Mouse (Mus musculus): ENCODE results near the gene Rhebl1. TPM values are rescaled to one million over a fixed set of nuclear protein-coding genes. Genes with fewer than 3 reads are reported as not detected.

The Rhebl1 gene
- polyA plus RNA-seq, 1 experiment from 2014 or later, result 9.5 TPM

DNA sequence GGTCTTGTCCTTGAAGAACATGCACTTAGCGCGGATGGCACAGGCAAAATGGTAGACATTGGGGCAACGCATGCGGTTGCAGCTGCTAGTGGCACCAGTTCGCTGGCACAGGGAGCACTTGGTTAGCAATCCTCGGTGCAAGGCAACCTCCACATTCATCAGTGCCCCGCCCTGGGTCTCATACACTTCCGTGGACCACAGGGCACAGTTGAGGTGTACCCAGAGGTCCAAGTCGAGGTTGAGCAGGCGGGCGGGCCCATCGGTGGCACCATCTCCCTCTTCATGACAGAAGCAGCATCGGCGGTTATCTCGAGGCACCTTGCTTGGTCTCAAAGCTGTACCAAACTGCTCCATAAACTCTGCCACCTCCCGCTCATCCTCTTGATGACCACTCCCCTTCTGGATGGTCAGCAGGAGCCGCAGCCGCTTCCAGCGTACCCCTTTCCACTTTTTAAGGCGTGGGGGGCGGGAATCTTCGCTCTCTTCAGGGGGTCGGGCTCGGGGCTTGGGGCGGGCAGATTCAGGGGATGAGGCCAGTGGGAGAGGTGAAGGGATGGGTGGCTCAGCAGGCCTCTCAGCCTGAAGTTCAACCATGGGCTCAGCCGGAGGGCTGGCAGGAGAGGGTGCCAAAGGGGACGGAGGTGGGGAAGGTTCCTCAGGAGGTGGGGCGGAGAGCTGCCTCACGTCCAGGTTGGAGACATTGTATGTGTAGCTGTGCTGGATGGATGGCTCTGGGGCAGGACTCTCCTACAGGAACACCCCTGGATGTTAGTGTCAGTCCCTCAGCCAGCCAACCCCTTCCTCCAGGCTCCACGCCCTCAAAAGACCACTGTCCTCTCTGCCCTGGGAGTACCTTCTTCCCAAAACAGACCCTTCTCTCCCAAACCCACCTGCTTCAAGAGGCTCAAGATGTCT is 54.4 kb downstream of the Rhebl1 start:
- ATAC-seq (ENCODE audit: insufficient read depth), result no peak
- TF ChIP-seq CTCF (IDR thresholded peaks at IDR 0.05; ENCODE audit: low read depth), result no peak
- Histone ChIP-seq H3K4me2 (no peak overlapping the region), H3K36me3 (ENCODE audit: insufficient read depth) (peaks cover 100% of the 10 kb centered on the region), H3K4me1 (ENCODE audit: insufficient read depth) (no peaks in the 10 kb centered on the region), H3K4me3 (ENCODE audit: low read depth, low read length) (no peak overlapping the region), H3K9me3 (ENCODE audit: low read depth, low read length) (no peaks in the 10 kb centered on the region), H3K27me3 (ENCODE audit: insufficient read depth, low read length) (no peaks in the 10 kb centered on the region), H3K27ac (ENCODE audit: low read depth) (no peak overlapping the region), H3K9ac (no peak overlapping the region)
- 91% methylated on average over 30 of the region's 30 CpGs for WGBS
- no peak for DNase-seq

DNA sequence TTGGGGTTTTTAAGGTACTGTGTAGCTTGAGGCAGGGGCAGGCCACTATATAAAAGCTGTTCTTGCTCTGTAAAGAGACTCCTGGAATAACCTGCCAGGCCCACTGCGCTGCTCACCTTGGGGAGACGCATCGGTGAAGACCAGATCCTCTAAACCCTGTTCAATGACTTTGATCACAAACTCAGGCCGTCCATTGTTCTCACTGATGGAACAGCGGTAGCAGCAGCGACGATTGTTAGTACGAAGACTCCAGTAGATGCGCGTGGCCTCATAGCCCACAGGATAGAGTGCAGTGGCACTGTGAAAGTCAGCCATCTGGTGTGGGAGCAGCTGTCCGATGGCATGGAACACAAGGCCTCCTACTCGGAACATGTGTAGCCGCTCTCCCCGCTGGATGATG is 55.2 kb downstream of the Rhebl1 start:
- no peak overlapping the region for H3K9ac ChIP-seq
- ATAC-seq (ENCODE audit: insufficient read depth), result no peak

DNA sequence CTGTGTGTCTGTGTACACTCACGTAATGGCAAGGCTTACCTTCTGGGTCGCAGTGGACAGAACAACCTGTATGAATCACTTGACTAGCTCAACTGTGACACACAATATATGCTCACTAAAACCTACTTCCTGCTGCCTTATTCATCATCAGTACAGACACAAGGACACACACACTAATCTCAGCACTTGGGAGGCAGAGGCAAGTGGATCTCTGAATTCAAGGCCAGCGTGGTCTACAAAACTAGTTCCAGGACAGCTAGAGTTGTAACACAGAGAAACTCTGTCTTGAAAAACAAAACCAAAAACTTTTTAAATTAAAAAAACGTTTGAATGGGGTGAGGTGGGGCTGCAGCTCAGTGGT is 56.6 kb downstream of the Rhebl1 start:
- DNase-seq (no peak), ATAC-seq (ENCODE audit: insufficient read depth) (no peak)
- H3K27ac ChIP-seq (ENCODE audit: low read depth), result no peak overlapping the region
- no peak overlapping the region for H3K4me2 ChIP-seq
- no peaks in the 10 kb centered on the region for H3K27me3 ChIP-seq (ENCODE audit: insufficient read depth, low read length)
- 72% methylated on average over 4 of the region's 4 CpGs for WGBS
- no peak for TF ChIP-seq CTCF (IDR thresholded peaks at IDR 0.05; ENCODE audit: low read depth)
- no peak overlapping the region for H3K9ac ChIP-seq
- H3K4me1 ChIP-seq (ENCODE audit: insufficient read depth), result no peaks in the 10 kb centered on the region
- H3K36me3 ChIP-seq (ENCODE audit: insufficient read depth), result peaks cover 100% of the 10 kb centered on the region
- no peaks in the 10 kb centered on the region for H3K9me3 ChIP-seq (ENCODE audit: low read depth, low read length)
- no peak overlapping the region for H3K4me3 ChIP-seq (ENCODE audit: low read depth, low read length)

More for the DNA sequence above, 55.2 kb downstream of the Rhebl1 start:
- H3K27ac ChIP-seq (ENCODE audit: low read depth), result no peak overlapping the region
- no peak for TF ChIP-seq CTCF (IDR thresholded peaks at IDR 0.05; ENCODE audit: low read depth)
- no peak overlapping the region for H3K4me3 ChIP-seq (ENCODE audit: low read depth, low read length)
- peaks cover 100% of the 10 kb centered on the region for H3K36me3 ChIP-seq (ENCODE audit: insufficient read depth)
- H3K9me3 ChIP-seq (ENCODE audit: low read depth, low read length), result no peaks in the 10 kb centered on the region
- no peak overlapping the region for H3K4me2 ChIP-seq
- H3K4me1 ChIP-seq (ENCODE audit: insufficient read depth), result no peaks in the 10 kb centered on the region
- H3K27me3 ChIP-seq (ENCODE audit: insufficient read depth, low read length), result no peaks in the 10 kb centered on the region
- DNase-seq, result no peak
- 94% methylated on average over 14 of the region's 14 CpGs for WGBS

DNA sequence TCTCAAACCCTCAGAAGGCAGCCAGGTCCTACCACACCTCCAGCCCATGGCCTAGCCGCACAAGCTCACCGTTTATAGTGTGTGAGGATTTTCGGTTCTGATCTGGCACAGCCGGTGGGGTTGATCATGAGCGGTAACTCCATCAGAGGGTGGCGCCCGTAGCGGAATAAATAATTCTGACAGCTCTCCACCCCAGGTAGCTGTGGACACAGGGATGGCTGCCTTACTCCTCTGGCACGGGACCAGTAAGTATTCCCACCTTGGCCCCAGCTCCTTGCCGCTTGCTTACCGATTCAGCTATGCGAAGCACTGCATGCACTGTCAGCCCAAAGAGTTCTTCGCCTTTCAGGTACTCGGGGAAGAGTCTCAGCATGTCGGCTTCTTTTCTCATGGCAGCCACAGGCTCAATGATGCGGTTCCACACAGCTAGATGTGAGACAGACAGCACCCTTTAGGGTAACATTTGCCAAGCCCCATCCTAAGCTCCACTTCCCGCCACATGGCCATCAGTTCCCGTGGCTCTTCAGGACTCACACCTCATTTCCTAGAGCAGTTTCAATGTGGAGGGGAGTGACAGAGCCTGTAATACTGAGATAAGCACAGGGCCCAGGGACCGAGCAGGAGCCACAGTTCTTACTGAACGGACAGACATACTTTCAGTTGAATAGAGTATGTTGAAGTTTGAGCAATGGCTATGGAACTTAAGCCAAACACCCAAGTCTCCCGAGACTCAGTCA is 57.2 kb downstream of the Rhebl1 start:
- H3K4me2 ChIP-seq, result no peak overlapping the region
- no peaks in the 10 kb centered on the region for H3K27me3 ChIP-seq (ENCODE audit: insufficient read depth, low read length)
- H3K27ac ChIP-seq (ENCODE audit: low read depth), result no peak overlapping the region
- no peaks in the 10 kb centered on the region for H3K4me1 ChIP-seq (ENCODE audit: insufficient read depth)
- no peak for DNase-seq
- peaks cover 96% of the 10 kb centered on the region for H3K36me3 ChIP-seq (ENCODE audit: insufficient read depth)
- ATAC-seq (ENCODE audit: insufficient read depth), result no peak
- 88% methylated on average over 21 of the region's 21 CpGs for WGBS
- no peak overlapping the region for H3K4me3 ChIP-seq (ENCODE audit: low read depth, low read length)
- H3K9ac ChIP-seq, result no peak overlapping the region
- H3K9me3 ChIP-seq (ENCODE audit: low read depth, low read length), result no peaks in the 10 kb centered on the region
- TF ChIP-seq CTCF (IDR thresholded peaks at IDR 0.05; ENCODE audit: low read depth), result no peak

DNA sequence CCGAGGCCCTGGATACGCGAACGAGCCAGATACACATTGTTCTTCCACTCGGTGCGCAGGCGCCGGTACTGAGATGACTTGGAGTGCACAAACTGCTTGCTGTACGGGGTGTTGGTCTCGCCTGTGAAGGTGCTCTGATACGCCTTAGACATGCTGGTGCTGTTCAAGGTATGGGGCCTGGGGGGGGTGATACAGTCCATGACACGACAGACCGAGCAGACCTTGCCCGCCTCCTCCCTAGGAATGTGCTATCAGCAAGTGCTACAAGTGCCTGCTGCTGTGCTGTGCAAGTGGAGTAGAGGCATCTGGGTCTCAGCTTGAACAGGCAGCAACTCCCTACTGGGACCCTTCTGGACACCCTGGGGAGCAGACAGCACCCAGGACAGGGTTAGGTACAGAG is 59.0 kb downstream of the Rhebl1 start:
- Histone ChIP-seq H3K4me2 (no peak overlapping the region), H3K36me3 (ENCODE audit: insufficient read depth) (peaks cover 77% of the 10 kb centered on the region), H3K9me3 (ENCODE audit: low read depth, low read length) (no peaks in the 10 kb centered on the region), H3K4me1 (ENCODE audit: insufficient read depth) (no peaks in the 10 kb centered on the region), H3K4me3 (ENCODE audit: low read depth, low read length) (no peak overlapping the region), H3K27ac (ENCODE audit: low read depth) (no peak overlapping the region), H3K27me3 (ENCODE audit: insufficient read depth, low read length) (no peaks in the 10 kb centered on the region), H3K9ac (no peak overlapping the region)
- 89% methylated on average over 14 of the region's 14 CpGs for WGBS
- DNase-seq (no peak), ATAC-seq (ENCODE audit: insufficient read depth) (no peak)
- TF ChIP-seq CTCF (IDR thresholded peaks at IDR 0.05; ENCODE audit: low read depth), result no peak

DNA sequence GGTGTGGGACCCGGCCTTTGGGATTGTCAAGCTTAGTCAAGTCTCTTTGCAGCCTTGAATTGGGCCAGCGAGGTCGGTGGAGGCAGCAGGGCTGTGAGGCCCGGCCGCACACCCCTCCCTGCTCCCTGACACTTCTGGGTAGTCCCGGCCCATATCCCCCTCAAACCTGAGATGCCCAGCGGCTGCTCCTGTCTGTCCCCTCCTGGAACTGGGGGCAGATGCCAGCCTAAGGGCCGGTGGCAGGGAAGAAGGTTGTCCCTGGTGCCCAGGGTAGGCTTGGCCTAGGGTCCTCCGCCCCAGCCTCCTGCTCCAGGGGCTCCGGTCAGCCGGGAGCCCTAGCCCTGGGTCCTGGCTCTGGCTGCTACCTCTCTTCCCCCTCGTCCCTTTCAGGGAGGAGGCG is 60.3 kb downstream of the Rhebl1 start:
- peaks cover 65% of the 10 kb centered on the region for H3K36me3 ChIP-seq (ENCODE audit: insufficient read depth)

DNA sequence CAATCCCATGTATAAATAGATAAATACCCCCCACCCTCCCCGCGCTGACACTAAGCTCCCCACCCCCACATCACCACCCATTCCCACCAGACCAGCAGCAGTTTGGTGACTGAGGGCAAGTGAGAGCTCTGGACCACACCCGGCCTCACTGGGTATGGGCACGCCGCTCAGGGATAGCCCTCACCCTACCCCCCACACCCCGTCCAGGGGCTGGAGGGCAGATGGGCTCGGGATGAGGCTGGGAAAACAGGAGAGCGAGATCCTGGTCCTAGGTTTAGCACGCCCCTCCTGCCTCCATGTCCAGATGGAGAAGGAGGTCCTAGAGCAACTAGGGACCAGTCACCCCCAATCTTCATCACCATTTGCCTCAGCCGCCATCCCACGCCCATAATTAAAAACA is 61.1 kb downstream of the Rhebl1 start:
- no peak for ATAC-seq (ENCODE audit: insufficient read depth)
- H3K4me1 ChIP-seq (ENCODE audit: insufficient read depth), result peaks cover 3% of the 10 kb centered on the region; the same call in 1 of the 2 replicates

More for the DNA sequence above, 60.3 kb downstream of the Rhebl1 start:
- Histone ChIP-seq H3K9ac (no peak overlapping the region; the same call in 1 of the 2 replicates), H3K4me1 (ENCODE audit: insufficient read depth) (peaks cover 3% of the 10 kb centered on the region; the same call in 1 of the 2 replicates), H3K27me3 (ENCODE audit: insufficient read depth, low read length) (no peaks in the 10 kb centered on the region), H3K27ac (ENCODE audit: low read depth) (no peak overlapping the region), H3K9me3 (ENCODE audit: low read depth, low read length) (no peaks in the 10 kb centered on the region), H3K4me2 (no peak overlapping the region), H3K4me3 (ENCODE audit: low read depth, low read length) (no peak overlapping the region)
- 89% methylated on average over 13 of the region's 13 CpGs for WGBS
- no peak for ATAC-seq (ENCODE audit: insufficient read depth)
- TF ChIP-seq CTCF (IDR thresholded peaks at IDR 0.05; ENCODE audit: low read depth), result no peak
- DNase-seq, result no peak

More for the DNA sequence above, 61.1 kb downstream of the Rhebl1 start:
- Histone ChIP-seq H3K4me3 (ENCODE audit: low read depth, low read length) (no peak overlapping the region), H3K27ac (ENCODE audit: low read depth) (no peak overlapping the region), H3K9ac (no peak overlapping the region), H3K4me2 (no peak overlapping the region), H3K27me3 (ENCODE audit: insufficient read depth, low read length) (no peaks in the 10 kb centered on the region), H3K36me3 (ENCODE audit: insufficient read depth) (peaks cover 57% of the 10 kb centered on the region), H3K9me3 (ENCODE audit: low read depth, low read length) (no peaks in the 10 kb centered on the region)
- no peak for TF ChIP-seq CTCF (IDR thresholded peaks at IDR 0.05; ENCODE audit: low read depth)
- 84% methylated on average over 11 of the region's 11 CpGs for WGBS
- no peak for DNase-seq
